8 mouse cellular contexts compared by ENCODE assay signal in the genomic region with DNA sequence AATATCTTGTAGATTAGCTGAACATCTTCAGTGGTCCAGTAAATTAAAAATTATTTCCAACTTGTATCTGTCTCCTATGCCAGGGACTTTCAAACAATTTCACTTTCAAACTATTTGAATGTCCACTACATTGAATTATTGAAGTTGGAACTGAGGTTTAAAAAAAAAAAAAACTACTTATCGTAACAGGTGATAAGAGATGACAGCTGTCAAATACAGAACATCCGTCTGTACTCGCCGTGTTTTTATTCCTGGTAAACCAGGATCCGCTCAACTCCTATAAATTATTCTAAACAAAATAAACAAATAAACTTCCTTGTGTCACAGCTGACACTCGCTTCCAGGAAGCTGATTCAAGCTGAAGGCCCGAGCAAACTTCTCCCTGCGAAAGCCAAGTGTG. TPM values are rescaled to one million over a fixed set of nuclear protein-coding genes. Genes with fewer than 3 reads are reported as not detected.
DNase-seq lines count a peak whose midpoint lies in the region; ATAC-seq and TF ChIP-seq lines count a peak whose summit lies in the region.

No protein-coding gene starts in this region.

- H3K27ac ChIP-seq in heart, embryonic 11.5 days (ENCODE audit: low read depth, low read length): peak overlapping the region; percentile 77; the same call in 1 of the 2 replicates
- no peak overlapping the region for H3K27ac ChIP-seq in CH12.LX (ENCODE audit: insufficient read depth, low read depth)
- H3K27ac ChIP-seq in forebrain, embryonic 13.5 days: no peak overlapping the region
- H3K27ac ChIP-seq in liver, embryonic 14.5 days: peak overlapping the region; percentile 66

- TF ChIP-seq CTCF in CH12.LX (conservative IDR thresholded peaks at IDR 0.05 in 1 of 2, IDR thresholded peaks at IDR 0.05 in 1 of 2; ENCODE audit: low read depth in 2 of 2, low read length in 2 of 2): no peak
- TF ChIP-seq CTCF in liver, embryonic 14.5 days (IDR thresholded peaks at IDR 0.05; ENCODE audit: low read depth): no peak

- H3K9me3 ChIP-seq in heart, embryonic 11.5 days (replicated peaks; ENCODE audit: control insufficient read depth, low read length): no peaks in the 10 kb centered on the region
- H3K9me3 ChIP-seq in CH12.LX (replicated peaks; ENCODE audit: low read length): no peaks in the 10 kb centered on the region
- no peaks in the 10 kb centered on the region for H3K9me3 ChIP-seq in forebrain, embryonic 13.5 days (replicated peaks)
- H3K9me3 ChIP-seq in liver, embryonic 14.5 days (ENCODE audit: control insufficient read depth, low read length): no peaks in the 10 kb centered on the region

- TF ChIP-seq EP300 in CH12.LX (IDR thresholded peaks at IDR 0.05; ENCODE audit: low read length): no peak
- TF ChIP-seq EP300 in liver, embryonic 14.5 days (IDR thresholded peaks at IDR 0.05; ENCODE audit: low read depth): no peak

- H3K4me1 ChIP-seq in heart, embryonic 11.5 days (ENCODE audit: control insufficient read depth, insufficient read depth, low read length): peaks cover 3% of the 10 kb centered on the region; the same call in 1 of the 2 replicates
- peaks cover 2 to 39% of the 10 kb centered on the region in 2 experiments; a peak in 3 of 4 replicates for H3K4me1 ChIP-seq in CH12.LX (ENCODE audit: control insufficient read depth in 1 of 2, insufficient read depth in 2 of 2)
- H3K4me1 ChIP-seq in forebrain, embryonic 13.5 days: peaks cover 18% of the 10 kb centered on the region
- H3K4me1 ChIP-seq in liver, embryonic 14.5 days (replicated peaks; ENCODE audit: control insufficient read depth in 2 of 2, insufficient read depth in 2 of 2, low read length in 1 of 2): peaks cover 7 to 8% of the 10 kb centered on the region in 2 experiments

- H3K9ac ChIP-seq in heart, embryonic 11.5 days (ENCODE audit: low read depth, low read length): peak overlapping the region; percentile 85
- H3K9ac ChIP-seq in CH12.LX (ENCODE audit: insufficient read depth, low read depth): peak overlapping the region; percentile 91
- peak overlapping the region; percentile 80 for H3K9ac ChIP-seq in forebrain, embryonic 13.5 days
- H3K9ac ChIP-seq in liver, embryonic 14.5 days (replicated peaks): peak overlapping the region; percentile 74

- no peak for TF ChIP-seq POLR2A in CH12.LX (IDR thresholded peaks at IDR 0.05; ENCODE audit: low read depth, low read length)

- H3K36me3 ChIP-seq in heart, embryonic 11.5 days (ENCODE audit: control insufficient read depth, insufficient read depth, low read length): no peaks in the 10 kb centered on the region; the same call in 1 of the 2 replicates
- H3K36me3 ChIP-seq in CH12.LX (replicated peaks in 1 of 2; ENCODE audit: control insufficient read depth in 1 of 2, insufficient read depth in 1 of 2, low read length in 1 of 2): peaks cover 2 to 24% of the 10 kb centered on the region in 2 experiments
- H3K36me3 ChIP-seq in forebrain, embryonic 13.5 days (ENCODE audit: poor library complexity, severe bottlenecking): 0 out of 2 replicates have a peak, but pooled peaks cover 6% of the 10 kb centered on the region
- H3K36me3 ChIP-seq in liver, embryonic 14.5 days (replicated peaks; ENCODE audit: control insufficient read depth, insufficient read depth, low read depth): no peaks in the 10 kb centered on the region; the same call in 1 of the 2 replicates

- peak overlapping the region; percentile 85 for H3K4me2 ChIP-seq in heart, embryonic 11.5 days
- peak overlapping the region; percentile 87 for H3K4me2 ChIP-seq in CH12.LX (ENCODE audit: insufficient read depth, low read depth, poor library complexity, severe bottlenecking)
- peak overlapping the region; percentile 71 for H3K4me2 ChIP-seq in forebrain, embryonic 13.5 days
- peak overlapping the region; percentile 71 for H3K4me2 ChIP-seq in liver, embryonic 14.5 days (ENCODE audit: low read depth)

- dilution Hi-C loops in CH12.LX (cut with MboI; ENCODE audit: extremely low pct_ligation_motif_present, extremely low pct_unique_long_range_greater_than_20kb, low sequenced_read_pairs): no loop called here

- ATAC-seq in heart, embryonic 11.5 days (replicated peaks; ENCODE audit: insufficient number of reproducible peaks, low FRiP score, low TSS enrichment): no peak
- no peak for ATAC-seq in forebrain, embryonic 13.5 days
- ATAC-seq in liver, embryonic 14.5 days (ENCODE audit: insufficient read depth): no peak
- no peak for ATAC-seq in granulocyte monocyte progenitor cell, adult 5-6 weeks (replicated peaks; ENCODE audit: poor library complexity, severe bottlenecking)

- no peak for TF ChIP-seq RAD21 in CH12.LX (IDR thresholded peaks at IDR 0.05; ENCODE audit: low read depth, low read length)

- DNase-seq in heart, adult 18-20 months: no peak
- no peak for DNase-seq in CH12.LX (ENCODE audit: extremely low read depth)
- DNase-seq in liver, embryonic 14.5 days (ENCODE audit: low read depth in 3 of 3, low spot score in 3 of 3): no peak
- DNase-seq in urinary bladder, adult 2 months (ENCODE audit: low spot score): no peak
- DNase-seq in left cerebral cortex, postnatal 10 days (ENCODE audit: extremely low spot score in 1 of 2, low spot score in 2 of 2): no peak

- peaks cover 31% of the 10 kb centered on the region for H3K79me2 ChIP-seq in CH12.LX (replicated peaks; ENCODE audit: control insufficient read depth, extremely low read depth, insufficient read depth, poor library complexity, severe bottlenecking)

- in situ Hi-C loops in CH12.LX (cut with MboI; ENCODE audit: low pct_ligation_motif_present, low pct_unique_long_range_greater_than_20kb, low sequenced_read_pairs): no loop called here

- 4% methylated on average over 8 of the region's 8 CpGs for WGBS in heart, embryonic 11.5 days (ENCODE audit: insufficient replicate concordance)
- 17% methylated on average over 8 of the region's 8 CpGs for WGBS in forebrain, embryonic 13.5 days
- under 1% methylated on average over 8 of the region's 8 CpGs for WGBS in liver, embryonic 14.5 days (ENCODE audit: insufficient replicate concordance)

- intact Hi-C loops in left cerebral cortex, postnatal 10 days (cut with DNase I): loop anchor here (2.0 kb wide), 1 partner anchor 56 kb away; a partner anchor contains a TSS

- H3K4me3 ChIP-seq in heart, embryonic 11.5 days (ENCODE audit: low read depth, low read length): peak overlapping the region; percentile 83
- H3K4me3 ChIP-seq in CH12.LX (replicated peaks in 1 of 3; ENCODE audit: low read depth in 2 of 3, low read length in 2 of 3, poor library complexity in 1 of 3): peak overlapping the region; percentile 91 to 97 (median 94)
- H3K4me3 ChIP-seq in forebrain, embryonic 13.5 days: peak overlapping the region; percentile 92
- H3K4me3 ChIP-seq in liver, embryonic 14.5 days (ENCODE audit: insufficient read depth in 1 of 2, low read depth in 2 of 2, low read length in 2 of 2): peak overlapping the region; percentile 86 to 89

- no peaks in the 10 kb centered on the region for H3K27me3 ChIP-seq in heart, embryonic 11.5 days (ENCODE audit: control insufficient read depth, insufficient read depth, low read length)
- H3K27me3 ChIP-seq in CH12.LX (replicated peaks): no peaks in the 10 kb centered on the region
- H3K27me3 ChIP-seq in forebrain, embryonic 13.5 days: no peaks in the 10 kb centered on the region
- H3K27me3 ChIP-seq in liver, embryonic 14.5 days (ENCODE audit: control insufficient read depth, insufficient read depth, low read length): no peaks in the 10 kb centered on the region

RNA-seq across cellular contexts. Expression of a gene that starts 0.7 kb away (rescaled TPM):
- polyA plus RNA-seq in heart, embryonic 11.5 days (2014; fragmentation: Nextera tagmentation; extraction: Ambion mirVana): 72.1 and 73.1 TPM in 2 replicates
- total RNA-seq in heart, adult 18-20 months (2021): 10 to 100 TPM; 31.7 to 38.4 TPM
- total RNA-seq in CH12.LX (2012; rRNA removed) (75.5 and 83.1 TPM in 2 replicates), CH12.LX (2014; rRNA removed) (62.4 and 64.9 TPM in 2 replicates)
- polyA plus RNA-seq in CH12.LX (2012; ENCODE audit: insufficient read length, low read depth): 80.8 and 108 TPM in 2 replicates
- 70.1 and 70.5 TPM in 2 replicates for polyA plus RNA-seq in forebrain, embryonic 13.5 days (2015; fragmentation: Nextera tagmentation; extraction: Ambion mirVana)
- polyA plus RNA-seq in liver, embryonic 14.5 days (2012; rRNA removed): 15.5 and 19.0 TPM in 2 replicates
- polyA plus RNA-seq in liver, embryonic 14.5 days (2014; fragmentation: Nextera tagmentation; extraction: Ambion mirVana): 36.4 and 40.4 TPM in 2 replicates
- 78.7 and 111 TPM in 2 replicates for total RNA-seq in granulocyte monocyte progenitor cell, adult 5-6 weeks (2014; fragmentation: Nextera tagmentation)
- total RNA-seq in granulocyte monocyte progenitor cell, adult 5-6 weeks (2017): 128 and 130 TPM in 2 replicates
- polyA plus RNA-seq in urinary bladder, adult 2 months (2012; rRNA removed): 21.7 and 24.1 TPM in 2 replicates
- total RNA-seq in left cerebral cortex, postnatal 10 days (2021): 10 to 100 TPM; 20.7 to 22.4 TPM

RNA-seq across cellular contexts. Expression of a gene that starts 13.3 kb away (rescaled TPM):
- 0.07 and 0.29 TPM in 2 replicates for polyA plus RNA-seq in heart, embryonic 11.5 days (2014; fragmentation: Nextera tagmentation; extraction: Ambion mirVana)
- 1 to 10 TPM in 1 of 2 experiments, under 1 TPM in 1; 0.22 to 1.7 TPM for total RNA-seq in heart, adult 18-20 months (2021)
- total RNA-seq in CH12.LX (2012; rRNA removed) (not detected in 2 replicates), CH12.LX (2014; rRNA removed) (not detected in 2 replicates)
- polyA plus RNA-seq in CH12.LX (2012; ENCODE audit: insufficient read length, low read depth): not detected in 2 replicates
- 0.06 and 0.17 TPM in 2 replicates for polyA plus RNA-seq in forebrain, embryonic 13.5 days (2015; fragmentation: Nextera tagmentation; extraction: Ambion mirVana)
- polyA plus RNA-seq in liver, embryonic 14.5 days (2012; rRNA removed): 3.9 and 4.6 TPM in 2 replicates
- 8.0 TPM in 2 replicates for polyA plus RNA-seq in liver, embryonic 14.5 days (2014; fragmentation: Nextera tagmentation; extraction: Ambion mirVana)
- total RNA-seq in granulocyte monocyte progenitor cell, adult 5-6 weeks (2014; fragmentation: Nextera tagmentation): not detected in 2 replicates
- not detected in 2 replicates for total RNA-seq in granulocyte monocyte progenitor cell, adult 5-6 weeks (2017)
- polyA plus RNA-seq in urinary bladder, adult 2 months (2012; rRNA removed): 0.25 and 0.40 TPM in 2 replicates
- total RNA-seq in left cerebral cortex, postnatal 10 days (2021): under 1 TPM; 0.36 to 0.39 TPM

RNA-seq across cellular contexts. Expression of a gene that starts 56.5 kb away (rescaled TPM):
- 708 and 716 TPM in 2 replicates for polyA plus RNA-seq in heart, embryonic 11.5 days (2014; fragmentation: Nextera tagmentation; extraction: Ambion mirVana)
- 1,000 to 10,000 TPM in 1 of 2 experiments, 100 to 1,000 TPM in 1; 684 to 1,088 TPM for total RNA-seq in heart, adult 18-20 months (2021)
- 2,286 and 2,418 TPM in 2 replicates for total RNA-seq in CH12.LX (2012; rRNA removed)
- 3,292 and 3,671 TPM in 2 replicates for total RNA-seq in CH12.LX (2014; rRNA removed)
- 1,001 and 1,107 TPM in 2 replicates for polyA plus RNA-seq in CH12.LX (2012; ENCODE audit: insufficient read length, low read depth)
- 767 and 793 TPM in 2 replicates for polyA plus RNA-seq in forebrain, embryonic 13.5 days (2015; fragmentation: Nextera tagmentation; extraction: Ambion mirVana)
- polyA plus RNA-seq in liver, embryonic 14.5 days (2012; rRNA removed): 528 and 683 TPM in 2 replicates
- polyA plus RNA-seq in liver, embryonic 14.5 days (2014; fragmentation: Nextera tagmentation; extraction: Ambion mirVana): 725 and 737 TPM in 2 replicates
- 3,342 and 3,430 TPM in 2 replicates for total RNA-seq in granulocyte monocyte progenitor cell, adult 5-6 weeks (2014; fragmentation: Nextera tagmentation)
- 1,568 and 2,000 TPM in 2 replicates for total RNA-seq in granulocyte monocyte progenitor cell, adult 5-6 weeks (2017)
- 1,417 and 1,614 TPM in 2 replicates for polyA plus RNA-seq in urinary bladder, adult 2 months (2012; rRNA removed)
- 100 to 1,000 TPM; 665 to 666 TPM for total RNA-seq in left cerebral cortex, postnatal 10 days (2021)

RNA-seq across cellular contexts. Expression of a gene that starts 56.5 kb away (rescaled TPM):
- polyA plus RNA-seq in heart, embryonic 11.5 days (2014; fragmentation: Nextera tagmentation; extraction: Ambion mirVana): 55.2 and 56.2 TPM in 2 replicates
- 10 to 100 TPM; 54.8 to 76.9 TPM for total RNA-seq in heart, adult 18-20 months (2021)
- total RNA-seq in CH12.LX (2012; rRNA removed) (34.6 and 38.9 TPM in 2 replicates), CH12.LX (2014; rRNA removed) (57.7 and 66.4 TPM in 2 replicates)
- polyA plus RNA-seq in CH12.LX (2012; ENCODE audit: insufficient read length, low read depth): 52.6 and 54.6 TPM in 2 replicates
- 67.7 and 68.6 TPM in 2 replicates for polyA plus RNA-seq in forebrain, embryonic 13.5 days (2015; fragmentation: Nextera tagmentation; extraction: Ambion mirVana)
- 11.5 and 20.3 TPM in 2 replicates for polyA plus RNA-seq in liver, embryonic 14.5 days (2012; rRNA removed)
- polyA plus RNA-seq in liver, embryonic 14.5 days (2014; fragmentation: Nextera tagmentation; extraction: Ambion mirVana): 36.5 and 37.9 TPM in 2 replicates
- 34.2 and 43.8 TPM in 2 replicates for total RNA-seq in granulocyte monocyte progenitor cell, adult 5-6 weeks (2014; fragmentation: Nextera tagmentation)
- 40.3 and 50.7 TPM in 2 replicates for total RNA-seq in granulocyte monocyte progenitor cell, adult 5-6 weeks (2017)
- 38.6 and 41.1 TPM in 2 replicates for polyA plus RNA-seq in urinary bladder, adult 2 months (2012; rRNA removed)
- 10 to 100 TPM; 36.4 to 37.3 TPM for total RNA-seq in left cerebral cortex, postnatal 10 days (2021)

Comparison
In these comparisons a context has a peak if more than half of its experiments do, and no peak if none do; other contexts are left out.
1. H3K27ac ChIP-seq: peak in heart, embryonic 11.5 days (single experiment) and liver, embryonic 14.5 days (single experiment); none in CH12.LX (single experiment) and forebrain, embryonic 13.5 days (single experiment).
2. Peak in every context shown above with its lines, with median percentiles within 50 percentile points of each other: H3K4me2 ChIP-seq, H3K4me3 ChIP-seq and H3K9ac ChIP-seq.